24 mouse cellular contexts compared by ENCODE assay signal in genomic region chr4:120523092-120523491, GRCm38 (mm10). TPM values are rescaled to one million over a fixed set of nuclear protein-coding genes. Genes with fewer than 3 reads are reported as not detected.
"Had no signal": no experiment of that assay in that cellular context is flagged by ENCODE, and none has a peak within 500 bp of the region (broad histone marks: within the 10 kb centered on the region; RNA-seq: fewer than 3 reads in every experiment).

No protein-coding gene starts in this region.

- H3K4me3 ChIP-seq: layer of hippocampus, adult 2 months; limb, embryonic 10.5 days; limb, embryonic 13.5 days; liver, embryonic 12.5 days; liver, embryonic 15.5 days; lung, embryonic 15.5 days; midbrain, embryonic 12.5 days; midbrain, embryonic 15.5 days; myocyte; neural tube, embryonic 13.5 days had no signal

- H3K27ac ChIP-seq: kidney, postnatal 0 days; layer of hippocampus, adult 2 months; limb, embryonic 10.5 days; limb, embryonic 13.5 days; liver, embryonic 12.5 days; liver, embryonic 15.5 days; lung, embryonic 15.5 days; midbrain, embryonic 12.5 days; midbrain, embryonic 15.5 days; neural tube, embryonic 13.5 days; stomach, postnatal 0 days had no signal

- H3K9me3 ChIP-seq: limb, embryonic 10.5 days; limb, embryonic 13.5 days; liver, embryonic 12.5 days; liver, embryonic 15.5 days; lung, embryonic 15.5 days; midbrain, embryonic 12.5 days; midbrain, embryonic 15.5 days; neural tube, embryonic 13.5 days had no signal

- H3K4me1 ChIP-seq: limb, embryonic 10.5 days; limb, embryonic 13.5 days; liver, embryonic 12.5 days; liver, embryonic 15.5 days; lung, embryonic 15.5 days; midbrain, embryonic 12.5 days; midbrain, embryonic 15.5 days; neural tube, embryonic 13.5 days had no signal

- ATAC-seq: liver, embryonic 12.5 days; midbrain, embryonic 15.5 days had no signal

- DNase-seq: layer of hippocampus, adult 9-11 months; liver; lung, adult 18-20 months; lung, postnatal 10 days; lung, postnatal 36 days; retina, postnatal 1 day; right cerebral cortex, postnatal 4 days; thymus, postnatal 36 days had no signal

- H3K27me3 ChIP-seq: limb, embryonic 13.5 days; liver, embryonic 12.5 days; liver, embryonic 15.5 days; lung, embryonic 15.5 days; midbrain, embryonic 12.5 days; midbrain, embryonic 15.5 days; neural tube, embryonic 13.5 days had no signal

RNA-seq across cellular contexts. Expression of gene Slfnl1, which starts 8.9 kb away (rescaled TPM):
- total RNA-seq: left cerebral cortex, postnatal 25 days had no signal
- polyA plus RNA-seq: kidney, embryonic 14.5 days; kidney, postnatal 0 days; limb, embryonic 10.5 days; limb, embryonic 13.5 days; liver, embryonic 12.5 days; liver, embryonic 15.5 days; lung, embryonic 15.5 days; midbrain, embryonic 15.5 days; myocyte; neural tube, embryonic 13.5 days; stomach, embryonic 14.5 days; stomach, postnatal 0 days; thymus, postnatal 0 days had no signal
